ENCODE assay signal across 17 mouse cellular contexts in the genomic region with DNA sequence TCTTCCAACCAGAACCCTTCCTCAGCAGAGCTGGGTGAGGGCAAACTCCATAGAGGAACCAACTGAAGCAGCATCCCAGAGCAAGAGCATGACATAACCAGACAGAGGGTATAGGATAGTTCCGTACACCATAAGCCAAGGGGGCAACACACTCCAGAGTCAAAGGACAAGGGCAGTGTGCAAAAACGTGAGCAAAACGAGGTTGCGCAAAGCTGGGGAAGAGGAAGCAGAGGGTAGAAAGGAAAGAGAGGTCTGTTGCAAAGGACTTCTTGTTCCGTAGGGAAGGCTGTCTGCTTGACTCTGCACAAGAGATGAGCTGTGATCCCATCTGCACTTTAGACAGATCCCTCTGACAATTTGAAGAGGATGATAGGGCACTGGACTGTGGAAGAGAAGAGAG.
"Had no signal": no experiment of that assay in that cellular context is flagged by ENCODE, and none has a peak within 500 bp of the region (broad histone marks: within the 10 kb centered on the region; RNA-seq: fewer than 3 reads in every experiment).

No protein-coding gene starts in this region.

- ATAC-seq: hindbrain, embryonic 16.5 days; inflammation-experienced regulatory T-cells, adult 6 months; intestine, embryonic 15.5 days; intestine, postnatal 0 days had no signal

- DNase-seq: gastrocnemius, adult 2 months; gastrocnemius, postnatal 10 days; gastrocnemius, postnatal 25 days; heart, adult 11 months; heart, postnatal 14 days; heart, postnatal 36 days; kidney, adult 18-20 months; kidney, adult 8-10 months; kidney, postnatal 10 days; kidney, postnatal 25 days; kidney, postnatal 4 days; liver; liver, embryonic 13.5 days had no signal
